Mouse (Mus musculus) hindbrain, embryonic 14.5 days (tissue): ENCODE measurements at regions not wholly inside any gene's neighbourhood (a gene's known extent, or its start where the extent isn't known, plus 50 kb on each side); places are given as distances from the start of the nearest gene placed in this dataset.

Experiments used
- ATAC-seq: fragments of 200-750 bp; cut with Nextera tagmentation; 2 replicates; pipeline ENCODE4 v1.8.0; 2017; ENCODE audit warnings: moderate number of reproducible peaks, mild to moderate bottlenecking, moderate TSS enrichment, moderate library complexity; ENCODE audit not compliant: low FRiP score
- DNase-seq: peaks from one replicate; pipeline ENCODE4 v3.0.0-alpha.2; 2015; ENCODE audit warnings: low spot score
- H3K27ac ChIP-seq: fragments of 300-500 bp; sonication (generic); 2 replicates; pipeline ENCODE4 v1.5.1; 2014; ENCODE audit warnings: mild to moderate bottlenecking, moderate library complexity
- H3K27me3 ChIP-seq: fragments of 300-500 bp; sonication (generic); 2 replicates; pipeline ENCODE4 v1.6.1; 2014; ENCODE audit warnings: mild to moderate bottlenecking, low read length, mixed read lengths; ENCODE audit not compliant: control insufficient read depth, insufficient read depth
- H3K36me3 ChIP-seq: fragments of 300-500 bp; sonication (generic); replicated peaks from 2 replicates; pipeline ENCODE4 v1.6.1; 2014; ENCODE audit not compliant: control insufficient read depth, insufficient read depth
- H3K4me1 ChIP-seq: fragments of 300-500 bp; sonication (generic); replicated peaks from 2 replicates; pipeline ENCODE4 v1.6.1; 2014; ENCODE audit warnings: antibody characterized with exemption, low read length, mixed read lengths; ENCODE audit not compliant: control insufficient read depth, insufficient read depth
- H3K4me2 ChIP-seq: fragments of 300-500 bp; sonication (generic); replicated peaks from 2 replicates; pipeline ENCODE4 v1.6.1; 2014; ENCODE audit warnings: mild to moderate bottlenecking, moderate library complexity
- H3K4me3 ChIP-seq: fragments of 300-500 bp; sonication (generic); replicated peaks from 2 replicates; pipeline ENCODE4 v1.5.1; 2014; ENCODE audit warnings: mild to moderate bottlenecking, low read length
- H3K9ac ChIP-seq: fragments of 300-500 bp; sonication (generic); 2 replicates; pipeline ENCODE4 v1.6.1; 2014
- H3K9me3 ChIP-seq: fragments of 300-500 bp; sonication (generic); 2 replicates; pipeline ENCODE4 v1.6.1; 2016; ENCODE audit warnings: low read length; ENCODE audit not compliant: control insufficient read depth
- WGBS: fragments of 180-500 bp; shearing (Covaris S2); extraction: QIAGEN DNeasy Blood & Tissue Kit; methylation state at CpG from one replicate; pipeline ENCODE4 v1.1.7; 2014; 5-methylcytosine and 5-hydroxymethylcytosine counted together

DNA sequence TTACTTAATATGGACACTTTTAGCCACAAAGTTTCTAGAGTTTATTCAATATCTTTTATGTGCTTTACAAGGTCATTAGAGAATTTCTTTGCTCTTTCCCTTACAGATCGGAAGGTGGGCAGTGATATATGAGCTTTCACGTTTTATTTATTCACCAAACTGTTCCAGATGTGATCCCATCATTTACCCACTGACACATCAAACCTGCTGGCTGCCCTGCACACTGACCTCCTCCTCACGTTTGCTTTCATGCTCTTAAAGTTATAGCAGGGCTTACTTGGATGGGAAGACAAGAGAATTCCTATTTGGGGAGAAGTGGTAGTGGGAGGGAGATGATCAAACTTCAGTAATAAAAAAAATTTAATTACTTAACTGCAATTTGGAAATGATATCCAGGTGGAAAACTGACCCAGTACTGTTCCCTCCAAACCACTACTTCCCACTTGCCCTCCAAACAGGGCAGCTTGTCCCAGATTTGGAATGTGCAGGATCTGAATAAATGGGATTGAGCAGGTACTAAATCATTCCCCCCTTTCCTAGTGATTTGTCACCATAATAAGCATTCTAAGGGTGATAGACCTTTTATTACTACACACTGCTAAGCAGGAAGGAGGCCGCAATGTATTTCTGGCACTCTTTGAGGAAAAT, 144.2 kb downstream of the 1700020N15Rik start:
- H3K9ac ChIP-seq, result no peak overlapping the region
- H3K4me2 ChIP-seq, result no peak overlapping the region
- H3K27me3 ChIP-seq, result no peaks in the 10 kb centered on the region
- 54% methylated on average over 4 of the region's 4 CpGs for WGBS
- no peak overlapping the region for H3K4me3 ChIP-seq
- no peaks in the 10 kb centered on the region for H3K36me3 ChIP-seq
- H3K27ac ChIP-seq, result no peak overlapping the region
- DNase-seq, result no peak
- ATAC-seq, result no peak
- H3K9me3 ChIP-seq, result no peaks in the 10 kb centered on the region
- no peaks in the 10 kb centered on the region for H3K4me1 ChIP-seq

DNA sequence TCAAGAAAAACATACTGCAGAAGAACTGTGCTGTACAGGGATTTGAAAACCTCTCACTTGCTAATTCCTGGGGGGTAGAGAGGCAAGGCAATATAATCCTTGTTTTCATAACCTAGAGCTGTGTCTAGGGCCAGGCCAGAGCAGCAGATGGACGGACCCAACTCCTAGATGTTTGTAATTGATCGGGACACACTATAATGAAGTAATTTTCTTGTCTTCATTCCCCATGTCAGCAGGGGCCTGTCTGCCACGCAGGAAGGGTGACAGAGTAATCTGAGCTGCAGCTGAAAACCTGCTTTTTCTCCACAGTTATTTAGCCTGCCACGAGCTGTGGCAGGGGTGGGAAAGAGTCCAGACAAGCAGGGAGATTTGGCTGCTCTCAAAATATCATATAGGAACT, 149.2 kb downstream of the 1700020N15Rik start:
- no peaks in the 10 kb centered on the region for H3K27me3 ChIP-seq
- 42% methylated on average over 4 of the region's 4 CpGs for WGBS
- no peak overlapping the region for H3K27ac ChIP-seq
- H3K9me3 ChIP-seq, result no peaks in the 10 kb centered on the region
- H3K36me3 ChIP-seq, result no peaks in the 10 kb centered on the region
- H3K4me1 ChIP-seq, result no peaks in the 10 kb centered on the region
- H3K4me3 ChIP-seq, result no peak overlapping the region
- ATAC-seq, result no peak
- DNase-seq, result peak; percentile 24
- no peak overlapping the region for H3K4me2 ChIP-seq
- no peak overlapping the region for H3K9ac ChIP-seq

DNA sequence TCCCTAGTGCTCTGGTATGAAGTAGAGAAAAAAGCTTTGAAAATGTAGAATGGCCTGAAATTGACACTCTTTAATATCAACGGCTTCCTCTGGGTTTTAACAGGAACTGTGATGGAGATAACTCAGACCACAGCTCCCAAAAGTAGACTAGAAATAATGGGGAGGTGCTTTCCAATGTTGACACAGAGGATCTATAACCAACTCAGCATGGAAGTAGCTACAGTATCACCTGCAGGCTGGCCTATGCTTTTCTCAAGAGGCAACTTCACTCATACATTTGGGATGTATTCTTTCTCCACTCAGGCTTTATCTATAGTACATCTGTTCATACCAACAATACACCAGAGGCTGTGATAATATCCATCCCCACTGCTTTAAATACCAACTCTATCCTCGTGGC, 154.5 kb downstream of the 1700020N15Rik start:
- Histone ChIP-seq H3K36me3 (no peaks in the 10 kb centered on the region), H3K9ac (no peak overlapping the region), H3K9me3 (no peaks in the 10 kb centered on the region), H3K4me3 (no peak overlapping the region), H3K4me1 (no peaks in the 10 kb centered on the region), H3K27ac (no peak overlapping the region), H3K27me3 (no peaks in the 10 kb centered on the region), H3K4me2 (no peak overlapping the region)
- no peak for DNase-seq
- WGBS, result 89% methylated on average over 2 of the region's 2 CpGs
- ATAC-seq, result no peak
